Mouse (Mus musculus): ENCODE data around the gene Phf11c.
A peak's percentile ranks its signal among the peaks of the same experiment; 100 is the strongest.
"Not testable (repeated sequence)": the region's sequence is repeated elsewhere in the genome, so short reads cannot be mapped to it uniquely, and the experiment has no call there.

Phf11c gene

GRCm38 (mm10) chr14:59395281-59395680, at the start of gene Phf11c:
TSS of gene Phf11c (minus strand) at chr14:59395381.
- no peak for DNase-seq (ENCODE audit: low spot score in 2 of 2)

GRCm38 (mm10) chr14:59441472-59441805, 46.3 kb upstream of the Phf11c start:
- DNase-seq (ENCODE audit: low spot score in 2 of 2) = no peak

- DNase-seq (ENCODE audit: low spot score in 2 of 2) = peak; percentile 91 to 94
These were observed 45.6 kb upstream of the Phf11c start, which contains the start of the genes Setdb2 and Cab39l for GRCm38 (mm10) chr14:59440558-59441471. TSS of gene Setdb2 (minus strand) at chr14:59440884. TSS of gene Cab39l (plus strand) at chr14:59440972.

GRCm38 (mm10) chr14:59440039-59440438, 44.9 kb upstream of the Phf11c start:
- DNase-seq (ENCODE audit: low spot score in 2 of 2) = no peak

- DNase-seq (ENCODE audit: low spot score in 2 of 2) = no peak
These were observed 43.3 kb upstream of the Phf11c start for GRCm38 (mm10) chr14:59438505-59438904.

GRCm38 (mm10) chr14:59437398-59437797, 42.2 kb upstream of the Phf11c start:
- no peak for DNase-seq (ENCODE audit: low spot score in 2 of 2)

- no peak for DNase-seq (ENCODE audit: low spot score in 2 of 2)
These were observed 40.0 kb upstream of the Phf11c start for GRCm38 (mm10) chr14:59435206-59435605.

- DNase-seq (ENCODE audit: low spot score in 2 of 2) = no peak
These were observed 38.7 kb upstream of the Phf11c start for GRCm38 (mm10) chr14:59433902-59434301.

GRCm38 (mm10) chr14:59430556-59430955, 35.4 kb upstream of the Phf11c start:
- DNase-seq (ENCODE audit: low spot score in 2 of 2) = no peak

- DNase-seq (ENCODE audit: low spot score in 2 of 2) = no peak
These were observed 27.9 kb upstream of the Phf11c start for GRCm38 (mm10) chr14:59422912-59423663.

GRCm38 (mm10) chr14:59418171-59418570, 23.0 kb upstream of the Phf11c start:
- DNase-seq (ENCODE audit: low spot score in 2 of 2) = no peak

GRCm38 (mm10) chr14:59414979-59415378, 19.8 kb upstream of the Phf11c start:
- DNase-seq (ENCODE audit: low spot score in 2 of 2) = not testable (repeated sequence)

GRCm38 (mm10) chr14:59396999-59397398, 1.8 kb upstream of the Phf11c start:
- DNase-seq (ENCODE audit: low spot score in 2 of 2) = no peak

GRCm38 (mm10) chr14:59390181-59390580, 5.0 kb downstream of the Phf11c start:
- DNase-seq (ENCODE audit: low spot score in 2 of 2) = peak; percentile 19 to 39

- no peak for DNase-seq (ENCODE audit: low spot score in 2 of 2)
These were observed 5.6 kb downstream of the Phf11c start for GRCm38 (mm10) chr14:59389532-59389931.

- DNase-seq (ENCODE audit: low spot score in 2 of 2) = no peak
These were observed 24.7 kb downstream of the Phf11c start for GRCm38 (mm10) chr14:59370348-59371068.

GRCm38 (mm10) chr14:59366386-59367105, 28.6 kb downstream of the Phf11c start:
- DNase-seq (ENCODE audit: low spot score in 2 of 2) = no peak

- DNase-seq (ENCODE audit: low spot score in 2 of 2) = peak; percentile 25 to 52
These were observed 29.9 kb downstream of the Phf11c start, which contains the start of gene Phf11d for GRCm38 (mm10) chr14:59365244-59365644. TSS of gene Phf11d (minus strand) at chr14:59365470.

- DNase-seq (ENCODE audit: low spot score in 2 of 2) = not testable (repeated sequence)
These were observed 54.0 kb downstream of the Phf11c start, which contains the start of gene Phf11b for GRCm38 (mm10) chr14:59341189-59341588. TSS of gene Phf11b (minus strand) at chr14:59341351.

- DNase-seq (ENCODE audit: low spot score in 2 of 2) = no peak
These were observed 55.6 kb downstream of the Phf11c start for GRCm38 (mm10) chr14:59339541-59339940.

GRCm38 (mm10) chr14:59336056-59336455, 59.1 kb downstream of the Phf11c start:
- DNase-seq (ENCODE audit: low spot score in 2 of 2) = not testable (repeated sequence)
